Mouse (Mus musculus) bone marrow macrophage, adult 2 months (primary cell): ENCODE measurements at regions not wholly inside any gene's neighbourhood (a gene's known extent, or its start where the extent isn't known, plus 50 kb on each side); places are given as distances from the start of the nearest gene placed in this dataset.

Experiments
- H3K27ac ChIP-seq: 2 replicates; pipeline ENCODE4 v1.5.1; 2012; ENCODE audit warnings: low read depth, low read length; ENCODE audit not compliant: insufficient read depth
- H3K4me1 ChIP-seq: 2 replicates; pipeline ENCODE4 v1.6.1; 2012; ENCODE audit warnings: low read length; ENCODE audit not compliant: control insufficient read depth, insufficient read depth
- H3K4me3 ChIP-seq: 2 replicates; pipeline ENCODE4 v1.5.1; 2012; ENCODE audit warnings: mild to moderate bottlenecking, low read length, moderate library complexity; ENCODE audit not compliant: insufficient read depth
- CTCF ChIP-seq: IDR thresholded peaks from 2 replicates; pipeline ENCODE4 v1.5.1; 2012; ENCODE audit warnings: low read depth, mild to moderate bottlenecking, low read length, moderate library complexity
- POLR2A ChIP-seq: IDR thresholded peaks from 2 replicates; pipeline ENCODE4 v1.6.1; 2012; ENCODE audit warnings: mild to moderate bottlenecking, low read depth, low read length, borderline replicate concordance

- no peak overlapping the region for H3K27ac ChIP-seq
- no peak overlapping the region for H3K4me3 ChIP-seq
- TF ChIP-seq CTCF (no peak), POLR2A (no peak)
- no peaks in the 10 kb centered on the region for H3K4me1 ChIP-seq
These were observed 124.4 kb upstream of the Fut8 start for GRCm38 (mm10) chr12:77113516-77113915.

GRCm38 (mm10) chr12:77112133-77112532 lies 125.8 kb upstream of the Fut8 start:
- no peaks in the 10 kb centered on the region for H3K4me1 ChIP-seq
- TF ChIP-seq POLR2A (no peak), CTCF (no peak)
- no peak overlapping the region for H3K4me3 ChIP-seq
- H3K27ac ChIP-seq: no peak overlapping the region

DNA sequence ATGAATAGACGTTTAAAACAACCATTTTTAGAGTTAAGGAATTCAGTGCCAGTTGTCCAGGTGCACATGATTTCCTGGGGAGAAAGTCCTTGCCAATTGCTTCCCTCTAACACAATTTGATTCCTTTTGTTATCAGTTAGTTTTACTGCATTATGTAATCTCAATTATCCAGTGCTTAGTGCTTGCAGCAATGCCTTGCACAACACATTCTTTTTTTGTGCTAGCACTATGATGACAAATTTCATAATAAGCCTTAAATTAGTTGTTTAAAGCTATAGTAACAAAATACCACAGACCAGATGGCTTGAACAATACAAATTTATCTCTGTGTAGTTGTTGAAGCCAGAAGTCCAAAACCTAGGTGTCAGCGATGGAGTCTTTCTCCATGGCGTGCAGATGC lies 130.7 kb upstream of the Fut8 start:
- no peak for TF ChIP-seq POLR2A
- TF ChIP-seq CTCF: no peak
- Histone ChIP-seq H3K27ac (no peak overlapping the region), H3K4me3 (no peak overlapping the region), H3K4me1 (peaks cover 6% of the 10 kb centered on the region)

DNA sequence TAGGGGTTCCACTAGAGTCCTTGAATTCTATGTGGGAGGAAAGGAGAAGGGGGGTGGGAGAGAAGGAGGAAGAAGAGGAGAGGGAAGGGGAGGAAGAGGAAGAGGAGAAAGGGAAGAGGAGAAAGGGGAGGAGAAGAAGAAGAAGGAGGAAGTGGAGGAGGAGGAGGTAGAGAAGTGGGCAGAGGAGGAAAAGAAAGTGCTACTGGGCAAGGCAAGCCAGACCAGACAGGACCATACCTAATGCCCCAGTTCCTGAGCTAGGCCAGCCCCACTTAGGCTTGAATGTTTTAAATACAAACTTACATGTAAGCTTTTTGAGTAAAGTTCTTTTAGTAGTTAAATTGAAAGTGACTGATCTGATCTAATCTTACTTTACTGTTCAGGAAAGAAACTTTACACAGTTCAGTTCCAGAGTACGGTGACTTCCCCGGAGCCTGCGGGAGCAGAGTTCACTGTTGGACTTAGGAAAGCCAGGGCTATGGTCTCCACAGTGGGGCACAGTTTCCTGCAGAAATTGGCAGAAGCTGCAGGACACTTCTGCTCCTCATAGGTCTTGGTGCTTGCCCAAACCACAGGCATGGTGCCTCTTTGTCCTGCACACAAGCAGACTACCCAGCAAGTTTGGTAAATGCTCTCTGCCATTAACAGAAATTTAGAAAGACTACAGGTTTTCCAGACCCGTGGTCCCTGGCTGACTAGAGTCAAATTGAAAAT lies 131.9 kb upstream of the Fut8 start:
- Histone ChIP-seq H3K4me3 (no peak overlapping the region), H3K4me1 (peaks cover 6% of the 10 kb centered on the region), H3K27ac (no peak overlapping the region)
- TF ChIP-seq POLR2A (no peak), CTCF (no peak)

GRCm38 (mm10) chr12:77100482-77100881 lies 137.4 kb upstream of the Fut8 start:
- peaks cover 2% of the 10 kb centered on the region; the same call in 1 of the 2 replicates for H3K4me1 ChIP-seq
- H3K4me3 ChIP-seq: no peak overlapping the region
- TF ChIP-seq POLR2A (no peak), CTCF (no peak)
- H3K27ac ChIP-seq: no peak overlapping the region

DNA sequence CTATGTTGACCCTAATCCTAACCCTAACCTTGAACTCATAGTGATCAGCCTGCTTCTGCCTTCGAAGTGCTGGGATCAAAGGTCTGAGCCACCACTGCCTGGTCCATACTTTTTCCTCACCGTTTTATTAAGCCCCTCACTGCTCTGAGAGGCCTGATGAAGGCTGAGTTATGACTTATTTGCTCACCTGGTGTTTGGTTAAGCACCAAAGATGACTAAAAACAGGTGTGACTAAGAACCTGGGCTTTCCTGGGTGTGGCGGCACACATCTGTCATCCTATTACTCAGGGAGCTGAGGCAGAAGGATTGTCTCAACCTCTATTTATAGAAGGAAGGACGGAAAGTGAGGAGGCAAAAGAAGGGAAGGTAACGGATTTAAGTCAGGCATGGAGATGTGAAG lies 137.5 kb upstream of the Max start:
- peaks cover 2% of the 10 kb centered on the region; the same call in 1 of the 2 replicates for H3K4me1 ChIP-seq
- no peak overlapping the region for H3K4me3 ChIP-seq
- TF ChIP-seq CTCF (no peak), POLR2A (no peak)
- no peak overlapping the region for H3K27ac ChIP-seq

- peaks cover 2% of the 10 kb centered on the region; the same call in 1 of the 2 replicates for H3K4me1 ChIP-seq
- H3K4me3 ChIP-seq: no peak overlapping the region
- TF ChIP-seq POLR2A (no peak), CTCF (no peak)
- no peak overlapping the region for H3K27ac ChIP-seq
These were observed 136.8 kb upstream of the Max start for GRCm38 (mm10) chr12:77098821-77099220.

DNA sequence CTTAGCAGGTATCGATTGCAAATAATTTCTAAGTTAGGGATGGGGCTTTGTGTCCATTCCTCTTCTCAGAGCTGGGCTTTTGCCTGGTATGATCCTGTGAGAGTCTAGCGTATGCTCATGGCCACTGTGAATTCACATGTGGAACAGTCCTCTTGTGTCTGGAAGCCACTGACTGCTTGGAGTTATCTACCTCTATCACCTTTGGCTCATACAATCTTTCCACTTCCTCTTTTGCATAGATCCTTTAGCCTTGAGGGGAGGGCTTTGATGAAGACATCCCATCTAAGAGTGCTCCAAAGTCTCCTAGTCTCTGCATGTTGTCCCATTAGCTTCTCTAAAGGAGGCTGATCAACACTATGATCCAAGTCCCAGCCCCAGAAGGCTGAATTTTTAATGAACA lies 135.8 kb upstream of the Max start:
- no peak for TF ChIP-seq POLR2A
- TF ChIP-seq CTCF: no peak
- peaks cover 7% of the 10 kb centered on the region for H3K4me1 ChIP-seq

DNA sequence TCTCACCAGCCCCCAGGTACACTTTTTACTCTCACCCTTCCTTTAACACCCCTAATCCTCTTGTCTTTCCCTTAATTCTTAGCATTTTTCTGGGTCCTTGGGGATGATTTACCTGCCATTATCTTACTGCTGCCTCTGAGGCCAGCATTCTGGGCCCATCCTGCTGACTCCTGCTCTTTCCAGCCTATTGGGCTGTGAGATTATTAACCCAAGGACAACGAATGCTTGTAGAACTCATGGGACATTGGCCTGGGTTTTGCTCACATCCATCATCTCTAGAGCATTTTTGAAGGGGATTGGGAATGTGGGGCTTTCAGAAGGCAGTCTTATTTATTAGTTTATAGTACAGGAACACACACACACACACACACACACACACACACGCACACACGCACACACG lies 134.5 kb upstream of the Max start:
- peaks cover 9% of the 10 kb centered on the region for H3K4me1 ChIP-seq
- H3K27ac ChIP-seq: no peak overlapping the region
- no peak overlapping the region for H3K4me3 ChIP-seq
- TF ChIP-seq CTCF (no peak), POLR2A (no peak)

More for the DNA sequence above, 135.8 kb upstream of the Max start:
- Histone ChIP-seq H3K4me3 (no peak overlapping the region), H3K27ac (no peak overlapping the region)

- Histone ChIP-seq H3K4me3 (no peak overlapping the region), H3K4me1 (peaks cover 9% of the 10 kb centered on the region), H3K27ac (no peak overlapping the region)
- TF ChIP-seq CTCF (no peak), POLR2A (no peak)
These were observed 133.3 kb upstream of the Max start for GRCm38 (mm10) chr12:77094999-77095915.

- Histone ChIP-seq H3K4me1 (peaks cover 7% of the 10 kb centered on the region), H3K4me3 (no peak overlapping the region), H3K27ac (no peak overlapping the region)
- TF ChIP-seq POLR2A (no peak), CTCF (no peak)
These were observed 132.2 kb upstream of the Max start for GRCm38 (mm10) chr12:77094168-77094567.
